Mouse (Mus musculus) intestine, embryonic 15.5 days (tissue): ENCODE data around the gene Fxr1. TPM values are rescaled to one million over a fixed set of nuclear protein-coding genes. Genes with fewer than 3 reads are reported as not detected.
A peak's percentile ranks its signal among the peaks of the same experiment; 100 is the strongest.
"Not testable (repeated sequence)": the region's sequence is repeated elsewhere in the genome, so short reads cannot be mapped to it uniquely, and the experiment has no call there.

Source experiments
- ATAC-seq: fragments of 200-750 bp; cut with Nextera tagmentation; 2 replicates; pipeline ENCODE4 v1.8.0; 2017; ENCODE audit warnings: moderate TSS enrichment, moderate library complexity
- H3K27ac ChIP-seq: fragments of 300-500 bp; sonication (generic); 2 replicates; pipeline ENCODE4 v1.5.1; 2015; ENCODE audit warnings: mild to moderate bottlenecking, inconsistent platforms
- H3K27me3 ChIP-seq: fragments of 300-500 bp; sonication (generic); replicated peaks from 2 replicates; pipeline ENCODE4 v1.6.1; 2015; ENCODE audit warnings: inconsistent platforms
- H3K36me3 ChIP-seq: fragments of 300-500 bp; sonication (generic); 2 replicates; pipeline ENCODE4 v1.6.1; 2015; ENCODE audit warnings: inconsistent platforms
- H3K4me1 ChIP-seq: fragments of 300-500 bp; sonication (generic); replicated peaks from 2 replicates; pipeline ENCODE4 v1.6.1; 2015; ENCODE audit warnings: inconsistent platforms
- H3K4me2 ChIP-seq: fragments of 300-500 bp; sonication (generic); replicated peaks from 2 replicates; pipeline ENCODE4 v1.6.1; 2015; ENCODE audit warnings: mild to moderate bottlenecking, inconsistent platforms
- H3K4me3 ChIP-seq: fragments of 300-500 bp; sonication (generic); replicated peaks from 2 replicates; pipeline ENCODE4 v1.5.1; 2015; ENCODE audit warnings: inconsistent platforms
- H3K9ac ChIP-seq: fragments of 300-500 bp; sonication (generic); 2 replicates; pipeline ENCODE4 v1.6.1; 2015; ENCODE audit warnings: inconsistent platforms
- H3K9me3 ChIP-seq: fragments of 300-500 bp; sonication (generic); 2 replicates; pipeline ENCODE4 v1.6.1; 2016; ENCODE audit warnings: inconsistent platforms
- WGBS: fragments of 180-500 bp; shearing (Covaris S2); methylation state at CpG from one replicate; pipeline ENCODE4 v1.1.7; 2015; 5-methylcytosine and 5-hydroxymethylcytosine counted together
- polyA plus RNA-seq: library from polyadenylated mRNA; unstranded; fragments of >200 nt; fragmentation: Nextera tagmentation; extraction: Ambion mirVana; gene quantifications from 2 replicates; pipeline ENCODE4 v1.2.1, GENCODE M21; 2015

Fxr1 gene
- 45.3 and 49.3 TPM in 2 replicates for polyA plus RNA-seq

DNA sequence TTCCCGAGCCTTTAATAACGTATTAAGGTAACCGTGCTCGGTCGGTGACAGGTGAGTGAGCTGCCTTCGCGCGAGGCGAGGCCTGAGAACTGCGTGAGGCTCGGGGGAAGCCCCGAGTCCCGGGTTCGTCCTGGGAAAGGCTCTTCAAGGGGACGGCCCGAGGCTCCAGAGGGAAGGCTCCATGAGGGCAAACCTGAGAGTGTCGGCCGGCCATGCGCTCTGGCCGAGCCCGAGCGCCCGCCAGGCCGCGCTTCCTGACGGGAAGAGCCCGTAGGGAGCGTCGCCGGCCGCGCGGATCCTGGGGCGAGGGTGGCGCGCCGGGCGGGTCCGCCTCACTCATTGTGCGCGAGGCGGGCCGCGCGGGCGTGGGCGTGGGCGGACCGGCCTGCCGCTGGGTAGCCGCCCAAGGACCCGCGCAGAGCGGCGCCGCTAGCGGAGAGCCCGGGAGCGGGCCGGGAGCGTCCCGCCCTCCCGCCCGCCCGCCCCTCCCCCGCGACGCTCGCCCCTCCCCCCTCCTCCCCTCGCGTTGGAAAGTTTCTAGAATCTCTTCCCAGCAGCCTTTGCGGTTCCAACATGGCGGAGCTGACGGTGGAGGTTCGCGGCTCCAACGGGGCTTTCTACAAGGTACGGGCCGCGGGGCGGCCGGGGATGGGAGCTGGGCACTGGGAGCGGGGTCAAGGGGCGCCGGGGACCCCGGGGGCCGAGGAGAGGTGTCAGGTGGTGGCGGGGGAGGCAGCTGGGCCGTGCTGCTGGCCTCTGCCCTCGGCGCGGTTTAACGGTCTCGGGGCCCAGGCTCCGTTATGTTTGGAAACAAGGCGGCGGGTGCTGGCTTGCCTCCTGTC, at the start of gene Fxr1:
TSS of gene Fxr1 (plus strand) at position 404 of the 842 bp plus-strand sequence.
- Histone ChIP-seq H3K27me3 (no peaks in the 10 kb centered on the region), H3K9me3 (no peaks in the 10 kb centered on the region), H3K4me3 (peak within 1 kb of the TSS; percentile 87), H3K9ac (peak within 1 kb of the TSS; percentile 97), H3K4me1 (no peaks in the 10 kb centered on the region), H3K36me3 (no peaks in the 10 kb centered on the region), H3K4me2 (peak within 1 kb of the TSS; percentile 77), H3K27ac (peak within 1 kb of the TSS; percentile 92)
- ATAC-seq, result peak; percentile 99
- under 1% methylated on average over 78 of the region's 97 CpGs for WGBS

DNA sequence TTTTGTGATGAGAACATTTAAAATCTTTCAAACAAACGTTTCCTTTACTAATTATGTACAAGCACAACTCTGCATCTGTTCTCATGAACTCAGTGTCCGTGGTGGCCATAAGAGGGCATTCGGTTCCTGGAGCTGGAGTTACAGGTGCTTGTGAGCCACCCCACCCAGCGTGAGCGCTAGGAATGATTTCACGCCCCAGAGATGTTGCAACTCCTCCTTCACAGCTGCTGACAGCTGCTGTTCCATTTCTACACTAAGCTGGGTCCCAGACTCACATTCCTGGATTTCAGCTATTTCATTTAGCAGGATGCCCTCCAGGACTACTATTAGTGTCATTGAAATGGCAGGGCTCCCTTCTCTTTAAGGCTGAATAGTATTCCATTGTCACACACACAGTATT, 40.3 kb upstream of the Fxr1 start:
- Histone ChIP-seq H3K9me3 (no peaks in the 10 kb centered on the region), H3K27ac (no peak overlapping the region), H3K4me3 (no peak overlapping the region), H3K4me1 (no peaks in the 10 kb centered on the region), H3K9ac (no peak overlapping the region), H3K36me3 (no peaks in the 10 kb centered on the region), H3K4me2 (no peak overlapping the region), H3K27me3 (no peaks in the 10 kb centered on the region)
- 66% methylated on average over 6 of the region's 6 CpGs for WGBS
- no peak for ATAC-seq

DNA sequence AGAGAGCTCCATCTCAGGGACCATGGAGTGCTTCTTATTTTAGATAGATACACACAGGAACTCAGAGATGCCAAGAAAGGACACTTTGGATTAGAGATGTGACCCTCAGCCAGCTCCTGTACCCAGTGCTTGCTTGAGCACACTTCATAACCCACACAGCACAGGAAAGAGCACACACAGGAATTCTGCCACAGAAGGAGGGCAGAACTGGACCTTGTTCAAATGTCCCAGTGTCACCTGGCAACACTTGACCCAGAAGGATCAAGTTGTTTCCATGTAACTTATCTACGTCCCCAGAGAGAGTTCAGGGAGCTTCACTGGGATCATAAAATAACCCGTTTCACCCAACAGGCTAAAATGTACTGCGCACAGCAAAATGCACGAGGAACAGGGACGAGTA, 37.0 kb upstream of the Fxr1 start:
- no peaks in the 10 kb centered on the region for H3K27me3 ChIP-seq
- no peaks in the 10 kb centered on the region for H3K4me1 ChIP-seq
- H3K36me3 ChIP-seq, result no peaks in the 10 kb centered on the region
- no peak overlapping the region for H3K9ac ChIP-seq
- no peak overlapping the region for H3K4me3 ChIP-seq
- ATAC-seq, result no peak
- no peak overlapping the region for H3K27ac ChIP-seq
- H3K4me2 ChIP-seq, result no peak overlapping the region
- WGBS, result 76% methylated on average over 5 of the region's 5 CpGs
- no peaks in the 10 kb centered on the region for H3K9me3 ChIP-seq

DNA sequence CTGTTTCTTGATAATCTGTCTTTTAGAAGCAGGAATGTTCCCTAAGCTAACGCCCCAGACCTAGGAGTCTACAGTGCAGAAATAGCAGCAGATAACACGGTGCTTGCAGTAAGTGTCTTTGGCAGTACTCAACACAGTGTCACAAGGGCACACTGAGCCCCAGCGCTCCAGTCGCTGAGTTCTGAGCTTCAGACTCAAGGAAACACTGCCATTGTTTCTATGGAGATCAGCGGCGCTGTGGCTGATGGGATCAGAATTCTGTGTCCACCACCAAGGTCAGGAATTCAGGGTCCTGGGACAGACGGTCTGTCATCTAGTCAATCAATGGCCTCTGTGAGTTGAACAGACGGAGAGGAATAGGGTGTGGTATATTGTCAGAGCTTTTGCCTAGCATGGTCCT, 30.4 kb upstream of the Fxr1 start:
- no peak overlapping the region for H3K9ac ChIP-seq
- WGBS, result 76% methylated on average over 8 of the region's 8 CpGs
- no peak for ATAC-seq

DNA sequence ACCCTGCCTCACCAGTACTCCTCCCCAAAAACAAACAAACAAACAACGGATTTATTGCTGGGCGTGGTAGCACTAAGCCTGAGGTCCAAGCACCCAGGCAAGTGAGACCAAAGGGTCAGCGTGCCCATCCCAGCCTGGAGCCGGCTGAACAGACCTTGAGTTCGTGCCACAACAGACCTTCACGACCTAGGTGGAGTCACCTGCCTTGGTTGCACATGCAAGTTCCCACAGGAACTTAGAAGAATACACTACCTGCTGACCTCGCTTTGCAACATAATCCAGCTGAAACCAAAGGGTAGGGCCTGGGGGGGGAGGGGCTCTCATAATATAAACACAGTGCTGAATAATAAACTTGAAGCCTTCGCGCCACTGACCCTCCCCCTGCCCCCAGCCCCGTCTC, 29.3 kb upstream of the Fxr1 start:
- H3K27ac ChIP-seq, result no peak overlapping the region
- H3K36me3 ChIP-seq, result no peaks in the 10 kb centered on the region
- no peaks in the 10 kb centered on the region for H3K4me1 ChIP-seq
- no peak overlapping the region for H3K4me2 ChIP-seq
- no peak overlapping the region for H3K9ac ChIP-seq
- 64% methylated on average over 10 of the region's 10 CpGs for WGBS
- H3K9me3 ChIP-seq, result no peaks in the 10 kb centered on the region
- no peak for ATAC-seq
- no peaks in the 10 kb centered on the region for H3K27me3 ChIP-seq
- H3K4me3 ChIP-seq, result no peak overlapping the region

More for the DNA sequence above, 30.4 kb upstream of the Fxr1 start:
- Histone ChIP-seq H3K4me3 (no peak overlapping the region), H3K4me1 (no peaks in the 10 kb centered on the region), H3K9me3 (no peaks in the 10 kb centered on the region), H3K27me3 (no peaks in the 10 kb centered on the region), H3K27ac (no peak overlapping the region), H3K36me3 (no peaks in the 10 kb centered on the region), H3K4me2 (no peak overlapping the region)

DNA sequence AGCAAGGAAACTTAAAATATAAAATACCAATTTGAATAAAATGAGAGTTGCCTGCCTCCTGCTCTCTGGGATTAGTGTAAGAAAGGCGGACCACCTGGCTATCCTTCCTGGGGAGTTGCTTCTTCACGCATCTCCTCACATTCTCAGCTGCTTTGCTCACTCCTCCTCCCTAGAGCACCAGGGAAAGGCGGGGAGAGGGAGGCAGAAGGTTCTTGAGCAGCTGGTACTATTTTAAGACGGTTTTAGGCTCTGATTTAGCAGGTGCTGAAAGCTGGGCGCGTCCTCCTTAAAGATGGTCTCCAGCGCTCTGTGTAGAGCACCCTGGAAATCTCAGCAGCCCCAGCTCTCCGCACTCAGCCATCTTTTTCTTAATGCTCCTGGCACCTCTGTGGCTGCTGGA, 28.8 kb upstream of the Fxr1 start:
- H3K4me2 ChIP-seq, result no peak overlapping the region
- H3K9ac ChIP-seq, result no peak overlapping the region
- H3K27me3 ChIP-seq, result no peaks in the 10 kb centered on the region
- WGBS, result 73% methylated on average over 8 of the region's 8 CpGs
- H3K4me1 ChIP-seq, result no peaks in the 10 kb centered on the region
- no peak overlapping the region for H3K27ac ChIP-seq
- H3K4me3 ChIP-seq, result no peak overlapping the region
- H3K9me3 ChIP-seq, result no peaks in the 10 kb centered on the region
- no peaks in the 10 kb centered on the region for H3K36me3 ChIP-seq
- ATAC-seq, result no peak

DNA sequence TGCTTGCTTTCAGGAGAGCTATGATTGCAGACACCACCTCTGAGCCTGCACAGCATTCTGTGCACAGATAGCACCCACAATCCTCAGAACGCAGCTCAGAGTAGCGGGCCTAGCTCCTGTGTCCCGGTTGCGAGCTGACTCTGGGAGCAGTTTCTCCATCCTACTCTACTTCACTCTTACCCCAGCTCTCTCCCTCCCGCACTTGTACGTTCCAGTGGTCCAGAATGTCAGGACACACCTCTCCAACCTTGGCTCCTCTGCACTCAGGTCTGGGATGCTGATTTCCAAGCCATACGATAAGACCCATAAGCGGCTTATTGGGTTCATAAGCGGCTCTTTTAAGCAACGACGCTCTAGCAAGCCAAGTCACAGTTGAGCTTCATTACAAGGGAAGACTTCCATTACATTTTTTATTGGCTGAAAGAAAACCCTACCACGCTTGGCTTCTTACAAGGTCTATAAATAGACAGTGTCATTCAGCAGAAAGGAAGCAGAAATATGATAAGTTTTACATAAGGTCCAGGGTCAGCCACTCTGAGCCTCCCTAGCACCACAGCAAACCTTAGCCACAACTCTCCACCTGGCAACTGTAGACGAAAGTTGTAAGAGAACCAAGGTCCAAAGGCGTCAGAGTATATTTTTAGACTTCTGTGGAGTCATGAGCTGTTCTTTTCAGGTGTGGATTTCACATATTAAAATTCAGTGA, 26.2 kb upstream of the Fxr1 start:
- Histone ChIP-seq H3K4me2 (no peak overlapping the region), H3K36me3 (no peaks in the 10 kb centered on the region), H3K9me3 (no peaks in the 10 kb centered on the region), H3K4me1 (no peaks in the 10 kb centered on the region), H3K4me3 (no peak overlapping the region), H3K27ac (no peak overlapping the region), H3K9ac (no peak overlapping the region), H3K27me3 (no peaks in the 10 kb centered on the region)
- no peak for ATAC-seq
- WGBS, result 89% methylated on average over 14 of the region's 14 CpGs

DNA sequence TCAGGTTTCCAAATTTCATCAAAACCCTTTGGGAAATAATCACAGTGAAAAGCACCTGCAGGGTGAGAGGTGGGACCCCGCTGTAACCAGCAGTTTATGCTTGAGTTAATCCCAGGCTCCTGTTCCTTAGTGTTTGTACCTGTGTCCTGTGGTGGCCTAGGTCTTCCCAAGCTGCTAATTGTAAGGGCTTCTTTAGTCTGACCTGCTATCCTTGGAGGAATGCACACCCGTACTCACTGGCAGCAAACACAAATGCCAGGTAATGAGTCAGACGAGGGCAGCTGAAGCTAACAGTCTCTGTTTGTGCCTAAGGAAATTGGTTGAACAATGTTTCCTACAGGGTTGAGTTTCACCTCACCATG, 25.6 kb upstream of the Fxr1 start:
- no peaks in the 10 kb centered on the region for H3K9me3 ChIP-seq
- no peak overlapping the region for H3K9ac ChIP-seq
- H3K27ac ChIP-seq, result no peak overlapping the region
- H3K4me2 ChIP-seq, result no peak overlapping the region
- 74% methylated on average over 3 of the region's 3 CpGs for WGBS
- no peaks in the 10 kb centered on the region for H3K36me3 ChIP-seq
- no peak for ATAC-seq
- H3K4me3 ChIP-seq, result no peak overlapping the region
- no peaks in the 10 kb centered on the region for H3K4me1 ChIP-seq
- no peaks in the 10 kb centered on the region for H3K27me3 ChIP-seq

DNA sequence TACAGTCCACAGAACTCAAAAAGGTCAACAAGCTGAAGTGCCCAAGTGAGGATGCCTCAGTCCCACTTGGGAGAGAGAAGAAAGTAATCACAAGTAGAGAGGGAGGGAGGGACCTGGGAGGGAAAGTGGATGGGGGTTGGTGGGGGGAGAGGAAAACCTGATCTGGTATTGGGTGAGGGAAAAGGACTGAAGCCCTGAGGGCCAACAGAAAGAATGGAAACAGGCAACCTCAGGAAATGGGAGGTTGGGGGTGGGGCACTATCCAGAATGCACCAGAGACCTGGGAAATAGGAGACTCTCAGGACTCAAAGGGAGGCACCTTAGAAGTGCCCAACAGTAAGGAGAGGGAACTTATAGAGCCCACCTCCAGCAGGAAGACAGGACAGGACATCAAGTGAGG, 18.1 kb upstream of the Fxr1 start:
- ATAC-seq, H3K27ac ChIP-seq, H3K36me3 ChIP-seq, H3K27me3 ChIP-seq, H3K4me1 ChIP-seq, H3K9me3 ChIP-seq, H3K9ac ChIP-seq, H3K4me2 ChIP-seq, H3K4me3 ChIP-seq: not testable (repeated sequence)

DNA sequence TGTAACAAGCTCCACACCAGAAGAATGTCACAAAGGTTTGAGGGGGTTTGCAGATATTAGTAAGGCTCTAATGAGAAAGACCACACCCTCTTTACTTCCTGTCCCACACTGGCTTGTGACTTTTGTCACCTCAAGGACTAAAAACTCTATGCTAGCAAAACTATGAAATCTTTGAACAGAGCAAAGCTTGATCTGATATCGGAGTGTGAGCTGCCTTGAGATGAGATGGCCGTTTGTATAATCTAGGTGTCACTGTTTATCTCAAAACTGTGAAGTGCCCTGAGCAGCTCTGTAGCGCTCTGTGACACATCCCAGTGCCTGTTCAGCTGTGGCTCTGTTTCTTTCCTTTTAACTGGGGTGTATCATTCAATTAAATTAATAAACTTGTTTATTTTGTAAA, 15.9 kb upstream of the Fxr1 start:
- ATAC-seq, result no peak
- Histone ChIP-seq H3K4me3 (no peak overlapping the region), H3K36me3 (no peaks in the 10 kb centered on the region), H3K4me2 (no peak overlapping the region), H3K27me3 (no peaks in the 10 kb centered on the region), H3K9me3 (no peaks in the 10 kb centered on the region), H3K4me1 (no peaks in the 10 kb centered on the region), H3K9ac (no peak overlapping the region), H3K27ac (no peak overlapping the region)
- 51% methylated on average over 3 of the region's 3 CpGs for WGBS

DNA sequence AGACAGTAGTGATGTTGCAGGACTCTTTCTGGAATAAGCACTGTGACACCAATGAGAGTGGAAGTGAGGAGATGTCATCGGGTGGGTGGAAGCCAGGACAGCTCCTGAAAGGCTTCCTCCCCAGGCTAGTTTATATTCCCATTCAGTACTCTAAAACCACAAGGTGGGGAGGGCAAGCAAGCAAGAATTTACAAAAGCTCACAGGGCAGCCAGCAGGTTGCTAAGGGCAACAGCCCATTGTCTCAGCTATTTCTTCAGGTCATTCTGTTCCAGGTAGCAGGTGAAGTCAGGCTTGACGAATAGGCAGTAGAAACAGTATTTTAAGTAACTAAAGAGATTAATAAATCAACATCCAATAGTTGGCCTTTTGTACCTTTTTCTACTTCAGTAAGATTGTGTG, 13.4 kb upstream of the Fxr1 start:
- no peaks in the 10 kb centered on the region for H3K9me3 ChIP-seq
- H3K9ac ChIP-seq, result no peak overlapping the region
- no peak overlapping the region for H3K4me3 ChIP-seq
- no peaks in the 10 kb centered on the region for H3K4me1 ChIP-seq
- H3K4me2 ChIP-seq, result no peak overlapping the region
- ATAC-seq, result no peak
- no peaks in the 10 kb centered on the region for H3K36me3 ChIP-seq
- WGBS, result 63% methylated on average over 2 of the region's 2 CpGs
- H3K27me3 ChIP-seq, result no peaks in the 10 kb centered on the region
- no peak overlapping the region for H3K27ac ChIP-seq

DNA sequence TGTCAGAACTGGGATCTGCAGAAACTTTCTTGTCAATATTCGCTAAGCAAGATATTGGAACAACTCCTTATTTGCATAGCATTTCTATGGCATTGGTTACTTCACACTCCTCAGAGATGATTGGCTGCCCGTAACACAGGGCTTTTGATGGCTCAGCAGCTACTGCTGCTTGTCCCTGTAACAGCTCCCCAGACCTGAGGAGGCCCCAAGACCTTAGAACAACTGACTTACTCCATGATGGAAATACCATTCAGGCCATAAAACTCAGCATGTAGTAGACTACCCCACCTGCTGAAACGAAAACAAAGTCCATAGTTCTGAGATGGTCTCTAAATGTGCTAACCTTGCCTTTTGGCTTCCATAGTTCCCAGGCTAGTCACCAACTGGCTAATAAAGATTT, 12.9 kb upstream of the Fxr1 start:
- no peaks in the 10 kb centered on the region for H3K9me3 ChIP-seq
- H3K36me3 ChIP-seq, result no peaks in the 10 kb centered on the region
- no peaks in the 10 kb centered on the region for H3K27me3 ChIP-seq
- no peak overlapping the region for H3K4me3 ChIP-seq
- peak; percentile 73; the same call in 1 of the 2 replicates for ATAC-seq
- 56% methylated on average over 3 of the region's 3 CpGs for WGBS
- no peak overlapping the region for H3K27ac ChIP-seq
- H3K4me2 ChIP-seq, result no peak overlapping the region
- H3K4me1 ChIP-seq, result no peaks in the 10 kb centered on the region
- H3K9ac ChIP-seq, result no peak overlapping the region

DNA sequence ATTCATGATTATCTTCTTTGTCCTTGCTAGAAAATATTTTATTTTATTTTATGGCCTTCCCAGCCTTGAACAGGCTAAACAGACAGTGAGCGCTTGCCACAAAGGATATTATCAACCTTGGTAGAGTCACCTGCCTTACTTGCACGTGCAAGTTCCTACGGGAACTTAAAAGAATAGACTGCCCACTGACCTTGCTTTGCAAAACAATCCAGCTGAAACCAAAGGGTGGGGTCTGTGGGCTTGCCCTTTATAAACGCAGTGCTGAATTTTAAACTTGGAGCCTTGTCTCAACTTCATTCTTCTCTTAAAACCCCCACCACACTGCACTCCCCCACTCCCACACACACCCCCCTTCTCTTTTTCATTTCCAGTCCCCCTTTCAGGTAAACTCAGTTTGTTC, 12.1 kb upstream of the Fxr1 start:
- Histone ChIP-seq H3K9me3 (no peaks in the 10 kb centered on the region), H3K36me3 (no peaks in the 10 kb centered on the region), H3K9ac (no peak overlapping the region), H3K27me3 (no peaks in the 10 kb centered on the region), H3K4me3 (no peak overlapping the region), H3K27ac (no peak overlapping the region), H3K4me1 (no peaks in the 10 kb centered on the region), H3K4me2 (no peak overlapping the region)
- 60% methylated on average over 4 of the region's 4 CpGs for WGBS
- ATAC-seq, result no peak
